Mouse (Mus musculus) olfactory bulb, adult 2 months (tissue): Measurements from ENCODE around the gene Angptl6.

Experiments used
- CTCF ChIP-seq: fragments of 200-500 bp; IDR thresholded peaks from 2 replicates; pipeline ENCODE4 v1.5.1; 2012; ENCODE audit warnings: low read depth, mild to moderate bottlenecking, low read length, moderate library complexity; ENCODE audit not compliant: insufficient read depth
- POLR2A ChIP-seq: fragments of 200-500 bp; IDR thresholded peaks from 2 replicates; pipeline ENCODE4 v1.6.1; 2012; ENCODE audit warnings: mild to moderate bottlenecking, low read depth, low read length, moderate library complexity; ENCODE audit not compliant: insufficient read depth

GRCm38 (mm10) chr9:20893590-20894343, 14.2 kb upstream of the Angptl6 start:
- TF ChIP-seq POLR2A (no peak), CTCF (no peak)
